Mouse (Mus musculus): Measurements from ENCODE around the gene Zfp418. TPM values are rescaled to one million over a fixed set of nuclear protein-coding genes. Genes with fewer than 3 reads are reported as not detected.
A peak's percentile ranks its signal among the peaks of the same experiment; 100 is the strongest.
"Not testable (repeated sequence)": the region's sequence is repeated elsewhere in the genome, so short reads cannot be mapped to it uniquely, and the experiment has no call there.

Zfp418 gene
- polyA plus RNA-seq (2014; fragmentation: Nextera tagmentation; extraction: Ambion mirVana) = 3.1 and 3.2 TPM in 2 replicates

DNA sequence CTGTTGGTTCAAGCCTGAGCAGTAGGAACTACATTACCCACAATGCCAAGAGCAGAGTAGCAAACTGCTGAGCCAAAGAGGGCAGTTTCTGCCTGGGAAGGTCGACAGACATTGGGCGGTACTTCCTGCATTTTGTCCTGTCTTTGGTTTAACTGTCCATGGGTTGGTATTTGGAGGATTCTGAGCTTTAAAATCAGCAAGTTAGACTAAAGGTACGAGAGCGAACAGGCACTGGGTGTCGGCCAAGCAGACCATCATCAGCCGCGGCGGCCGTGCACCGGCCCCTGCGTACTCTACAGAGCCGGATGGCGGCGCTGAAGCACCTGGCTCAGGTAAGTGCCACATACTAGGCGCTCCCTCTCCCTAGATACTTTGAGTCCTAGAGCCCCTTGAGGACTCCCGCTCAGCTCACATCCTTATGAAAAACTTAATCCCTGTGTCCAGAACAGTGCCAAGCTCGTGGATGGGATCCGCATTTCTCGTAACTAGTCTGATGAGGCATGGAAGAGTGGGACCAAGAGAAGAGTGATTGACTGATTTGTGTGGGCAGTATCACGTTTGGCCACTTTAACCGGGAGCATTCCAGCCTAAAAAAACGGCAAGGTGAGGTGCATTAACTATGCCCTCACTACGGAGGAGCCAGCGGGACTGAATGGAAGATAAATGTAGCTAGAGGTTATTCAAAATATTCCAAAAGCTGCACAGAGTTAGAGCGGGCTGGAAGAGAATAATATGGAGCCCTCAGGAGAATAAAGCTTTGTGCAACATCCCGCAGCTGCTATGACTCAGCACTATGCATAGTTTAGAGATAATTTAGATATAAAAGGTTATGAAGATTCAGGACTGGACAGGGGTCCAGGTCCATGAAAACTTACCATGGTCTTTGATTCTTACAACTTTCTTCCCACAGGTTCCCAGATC is at the start of gene Zfp418:
Gene Zfp418, plus strand, starts transcription at position 104 of the 921 bp plus-strand sequence.
- peak within 1 kb of the TSS; percentile 64 for H3K27ac ChIP-seq (ENCODE audit: low read depth)
- H3K27me3 ChIP-seq (ENCODE audit: insufficient read depth, low read length) = no peaks in the 10 kb centered on the region
- H3K4me3 ChIP-seq (ENCODE audit: low read depth, low read length) = peak within 1 kb of the TSS; percentile 66
- H3K36me3 ChIP-seq (ENCODE audit: insufficient read depth) = peaks cover 12% of the 10 kb centered on the region; the same call in 1 of the 2 replicates
- ATAC-seq (ENCODE audit: insufficient read depth) (peak; percentile 97), DNase-seq (peak; percentile 87)
- H3K9ac ChIP-seq = peak within 1 kb of the TSS; percentile 65
- 1% methylated on average over 26 of the region's 26 CpGs for whole genome bisulfite sequencing
- H3K4me2 ChIP-seq = peak within 1 kb of the TSS; percentile 76
- no peaks in the 10 kb centered on the region for H3K4me1 ChIP-seq (ENCODE audit: insufficient read depth)
- H3K9me3 ChIP-seq (ENCODE audit: low read depth, low read length) = no peaks in the 10 kb centered on the region
- TF ChIP-seq CTCF (IDR thresholded peaks at IDR 0.05; ENCODE audit: low read depth) = 0 out of 2 replicates have a peak, but pooled peaks have one; percentile 19

DNA sequence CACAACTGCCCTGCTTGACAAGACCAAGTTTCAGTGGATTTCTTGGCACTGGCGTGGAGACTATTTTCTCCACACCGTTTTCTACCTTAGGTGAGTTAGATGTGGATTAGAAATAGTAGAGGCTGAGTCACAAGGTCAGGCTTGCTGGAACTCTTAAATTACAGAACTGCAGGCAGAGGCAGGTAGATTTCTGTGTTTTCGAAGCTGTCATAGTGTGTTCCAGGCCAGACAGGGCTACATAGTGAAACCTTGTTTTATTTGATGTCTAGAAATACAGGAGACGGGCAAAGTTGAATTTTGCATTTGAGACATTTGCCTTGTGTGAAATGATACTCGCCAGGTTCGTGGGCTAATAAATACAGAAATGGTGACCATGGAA is 49.5 kb upstream of the Zfp418 start:
- Histone ChIP-seq H3K27ac (ENCODE audit: low read depth) (no peak overlapping the region), H3K4me3 (ENCODE audit: low read depth, low read length) (peak overlapping the region; percentile 64), H3K9me3 (ENCODE audit: low read depth, low read length) (no peaks in the 10 kb centered on the region), H3K4me2 (peak overlapping the region; percentile 67), H3K9ac (no peak overlapping the region; the same call in 1 of the 2 replicates), H3K4me1 (ENCODE audit: insufficient read depth) (0 out of 2 replicates have a peak, but pooled peaks cover 3% of the 10 kb centered on the region), H3K36me3 (ENCODE audit: insufficient read depth) (peaks cover 5% of the 10 kb centered on the region; the same call in 1 of the 2 replicates), H3K27me3 (ENCODE audit: insufficient read depth, low read length) (no peaks in the 10 kb centered on the region)
- 45% methylated on average over 6 of the region's 6 CpGs for whole genome bisulfite sequencing
- DNase-seq (no peak), ATAC-seq (ENCODE audit: insufficient read depth) (no peak)
- no peak for TF ChIP-seq CTCF (IDR thresholded peaks at IDR 0.05; ENCODE audit: low read depth)

DNA sequence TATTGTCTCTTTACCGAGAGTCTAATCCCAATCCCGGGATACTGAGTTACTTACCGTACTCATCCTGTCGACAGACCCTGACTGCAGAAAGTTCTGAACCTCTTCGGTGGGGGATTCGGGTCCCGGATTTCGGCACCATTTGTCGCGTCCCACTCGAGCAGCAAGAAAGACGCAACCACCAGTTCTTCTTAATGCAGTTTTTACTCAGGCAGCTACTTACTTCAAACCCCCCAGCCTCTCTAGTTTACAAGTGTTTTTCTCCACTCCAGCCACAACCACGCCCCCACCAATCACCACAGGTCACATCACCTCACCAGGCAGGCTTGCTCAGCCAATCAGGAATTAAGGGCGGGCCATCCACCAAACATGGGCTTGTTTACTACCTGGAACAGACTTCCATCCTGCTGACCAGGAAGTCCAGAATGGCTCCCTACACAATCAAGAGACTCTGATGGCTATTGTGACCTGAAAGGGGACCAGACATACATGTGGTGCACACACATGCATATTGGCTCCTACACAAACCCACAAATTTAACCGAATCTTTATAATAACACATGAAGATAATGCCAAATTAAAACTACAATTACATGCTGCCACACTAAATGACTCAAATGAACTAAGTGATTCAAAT is 40.5 kb upstream of the Zfp418 start:
- not testable (repeated sequence) for H3K36me3 ChIP-seq (ENCODE audit: insufficient read depth); H3K4me2 ChIP-seq; H3K4me3 ChIP-seq (ENCODE audit: low read depth, low read length); DNase-seq; H3K4me1 ChIP-seq (ENCODE audit: insufficient read depth); H3K27ac ChIP-seq (ENCODE audit: low read depth); H3K27me3 ChIP-seq (ENCODE audit: insufficient read depth, low read length); H3K9ac ChIP-seq; ATAC-seq (ENCODE audit: insufficient read depth); H3K9me3 ChIP-seq (ENCODE audit: low read depth, low read length)
- 91% methylated on average over 14 of the region's 15 CpGs for WGBS

DNA sequence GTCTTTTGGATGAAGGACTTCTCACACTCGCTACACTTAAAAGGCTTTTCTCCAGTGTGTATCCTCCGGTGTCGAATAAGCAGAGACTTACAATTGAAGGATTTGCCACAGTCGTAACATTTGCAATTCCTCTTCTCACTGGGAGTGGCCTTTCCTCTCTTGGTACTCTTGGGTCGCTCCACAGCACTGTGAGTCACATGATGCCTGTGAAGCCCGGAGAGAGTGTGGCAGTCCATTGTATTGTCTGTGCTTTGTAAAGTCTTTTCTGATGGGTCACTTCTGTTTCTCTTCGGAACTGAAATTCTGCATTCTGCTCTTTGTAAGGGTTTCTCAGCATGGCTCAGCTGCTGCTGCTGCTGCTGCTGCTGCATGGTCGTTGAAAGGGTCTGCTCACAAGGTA is 38.4 kb upstream of the Zfp418 start:
- H3K36me3 ChIP-seq (ENCODE audit: insufficient read depth) = no peaks in the 10 kb centered on the region
- DNase-seq = no peak
- no peak overlapping the region for H3K9ac ChIP-seq
- H3K9me3 ChIP-seq (ENCODE audit: low read depth, low read length) = no peaks in the 10 kb centered on the region
- no peak overlapping the region for H3K4me3 ChIP-seq (ENCODE audit: low read depth, low read length)
- no peaks in the 10 kb centered on the region for H3K27me3 ChIP-seq (ENCODE audit: insufficient read depth, low read length)
- WGBS = 75% methylated on average over 8 of the region's 8 CpGs
- no peak overlapping the region for H3K4me2 ChIP-seq
- H3K27ac ChIP-seq (ENCODE audit: low read depth) = no peak overlapping the region
- ATAC-seq (ENCODE audit: insufficient read depth) = no peak
- no peaks in the 10 kb centered on the region for H3K4me1 ChIP-seq (ENCODE audit: insufficient read depth)
- no peak for TF ChIP-seq CTCF (IDR thresholded peaks at IDR 0.05; ENCODE audit: low read depth)

DNA sequence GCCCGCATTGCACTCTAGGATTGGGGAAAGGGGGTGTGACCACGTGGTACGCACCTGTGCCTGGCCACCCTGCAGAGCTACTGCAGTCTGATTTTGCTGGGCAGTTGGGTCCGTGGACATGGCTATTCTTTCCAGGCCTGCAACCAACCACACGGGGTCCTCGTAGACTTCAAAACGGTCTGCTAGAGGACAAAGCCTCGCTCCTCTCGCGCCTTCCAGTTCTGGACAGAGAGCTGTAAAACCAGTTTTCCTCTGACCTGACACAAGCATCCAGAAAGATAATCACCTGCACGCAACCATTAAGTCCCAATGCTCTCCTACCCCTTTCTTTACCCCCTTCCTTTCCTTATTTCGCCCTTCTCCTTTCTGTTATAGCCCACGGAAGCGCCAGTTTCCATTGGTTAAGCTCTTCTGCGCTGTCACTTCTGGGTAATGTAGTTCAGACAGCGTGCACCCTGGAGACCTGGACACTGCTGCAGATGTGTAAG is 34.7 kb upstream of the Zfp418 start, which contains the start of gene Zfp773:
Gene Zfp773, minus strand, starts transcription at position 377 of the 488 bp plus-strand sequence.
- DNase-seq (peak; percentile 81), ATAC-seq (ENCODE audit: insufficient read depth) (peak; percentile 99)
- no peaks in the 10 kb centered on the region for H3K27me3 ChIP-seq (ENCODE audit: insufficient read depth, low read length)
- H3K4me2 ChIP-seq = peak within 1 kb of the TSS; percentile 53
- H3K9ac ChIP-seq = peak within 1 kb of the TSS; percentile 41
- WGBS = 9% methylated on average over 16 of the region's 16 CpGs
- H3K36me3 ChIP-seq (ENCODE audit: insufficient read depth) = no peaks in the 10 kb centered on the region
- H3K4me1 ChIP-seq (ENCODE audit: insufficient read depth) = no peaks in the 10 kb centered on the region
- no peaks in the 10 kb centered on the region for H3K9me3 ChIP-seq (ENCODE audit: low read depth, low read length)
- no peak within 1 kb of the TSS for H3K27ac ChIP-seq (ENCODE audit: low read depth)
- peak within 1 kb of the TSS; percentile 37 for H3K4me3 ChIP-seq (ENCODE audit: low read depth, low read length)
- TF ChIP-seq CTCF (IDR thresholded peaks at IDR 0.05; ENCODE audit: low read depth) = peak; percentile 58

DNA sequence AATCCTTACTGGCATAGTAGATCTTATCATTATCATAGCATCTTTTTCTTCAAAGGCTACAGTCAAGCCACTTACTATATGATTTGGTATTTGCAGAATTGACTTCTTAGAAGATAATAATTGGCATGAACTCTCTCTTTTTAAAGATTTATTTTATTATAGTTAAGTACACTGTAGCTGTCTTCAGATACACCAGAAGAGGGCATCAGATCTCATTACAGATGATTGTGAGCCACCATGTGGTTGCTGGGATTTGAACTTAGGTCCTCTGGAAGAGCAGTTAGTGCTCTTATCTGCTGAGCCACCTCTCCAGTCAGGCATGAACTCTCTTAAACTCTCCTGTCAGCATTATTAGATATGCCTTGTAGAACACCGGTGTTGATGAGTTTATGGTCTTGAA is 26.9 kb upstream of the Zfp418 start:
- no peak for ATAC-seq (ENCODE audit: insufficient read depth)
- no peak overlapping the region for H3K27ac ChIP-seq (ENCODE audit: low read depth)
- no peak for DNase-seq

More for the DNA sequence above, 26.9 kb upstream of the Zfp418 start:
- no peak overlapping the region for H3K4me3 ChIP-seq (ENCODE audit: low read depth, low read length)
- H3K4me2 ChIP-seq = no peak overlapping the region
- H3K27me3 ChIP-seq (ENCODE audit: insufficient read depth, low read length) = no peaks in the 10 kb centered on the region
- H3K36me3 ChIP-seq (ENCODE audit: insufficient read depth) = no peaks in the 10 kb centered on the region
- no peaks in the 10 kb centered on the region for H3K4me1 ChIP-seq (ENCODE audit: insufficient read depth)
- no peaks in the 10 kb centered on the region for H3K9me3 ChIP-seq (ENCODE audit: low read depth, low read length)
- TF ChIP-seq CTCF (IDR thresholded peaks at IDR 0.05; ENCODE audit: low read depth) = no peak
- H3K9ac ChIP-seq = no peak overlapping the region
- 83% methylated on average over 1 of the region's 1 CpGs for WGBS

Data from lung, embryonic 14.5 days (tissue).